Mouse (Mus musculus) c-Kit-positive CD71-positive TER-119-negative erythroid progenitor cells, embryonic 14.5 days (primary cell): Measurements from ENCODE around the gene Maea.
"Not testable (repeated sequence)": the region's sequence is repeated elsewhere in the genome, so short reads cannot be mapped to it uniquely, and the experiment has no call there.

Experiments
- DNase-seq: peaks from one replicate; pipeline ENCODE4 v3.0.0-alpha.2; 2013; ENCODE audit warnings: low read depth

Maea gene

DNA sequence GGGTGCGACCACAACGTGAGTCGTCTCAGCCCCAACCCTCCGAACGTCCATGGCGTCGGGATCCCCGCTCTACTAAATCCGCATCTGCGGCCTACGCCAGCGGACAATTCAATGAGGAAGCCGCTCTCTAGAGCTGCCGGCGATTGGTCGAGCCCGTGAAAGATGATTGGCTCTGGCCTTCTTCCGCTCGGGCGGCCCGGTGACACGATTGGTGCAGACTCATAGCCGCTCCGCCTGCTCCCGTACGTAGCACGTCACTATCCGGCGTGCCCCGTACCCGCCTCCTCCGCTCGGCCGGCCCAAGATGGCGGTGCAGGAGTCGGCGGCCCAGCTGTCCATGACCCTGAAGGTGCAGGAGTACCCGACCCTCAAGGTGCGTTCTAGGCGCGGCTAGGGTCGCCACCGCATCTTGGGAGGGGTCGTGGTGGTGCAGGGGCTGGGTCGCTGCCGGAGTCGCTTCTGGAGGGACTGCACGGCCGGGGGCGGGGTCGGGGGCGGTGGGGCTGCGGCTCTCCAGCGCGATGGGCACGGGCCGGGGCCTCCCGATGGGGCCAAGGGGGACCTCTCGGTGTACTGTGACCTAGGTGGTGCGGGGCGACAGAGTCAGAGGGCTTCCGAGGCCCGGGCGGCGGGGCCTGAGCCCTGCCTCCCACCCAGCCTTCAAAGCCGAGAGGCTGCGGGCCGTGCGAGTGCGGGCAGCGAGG, at the start of gene Maea:
TSS of gene Maea (plus strand) at position 237 of the 704 bp plus-strand sequence.
- DNase-seq = peak; percentile 88

- no peak for DNase-seq
These were observed 41.4 kb upstream of the Maea start for GRCm38 (mm10) chr5:33293796-33294430.

GRCm38 (mm10) chr5:33297164-33297563, 38.1 kb upstream of the Maea start:
- no peak for DNase-seq

- no peak for DNase-seq
These were observed 33.5 kb upstream of the Maea start for GRCm38 (mm10) chr5:33301801-33302200.

DNA sequence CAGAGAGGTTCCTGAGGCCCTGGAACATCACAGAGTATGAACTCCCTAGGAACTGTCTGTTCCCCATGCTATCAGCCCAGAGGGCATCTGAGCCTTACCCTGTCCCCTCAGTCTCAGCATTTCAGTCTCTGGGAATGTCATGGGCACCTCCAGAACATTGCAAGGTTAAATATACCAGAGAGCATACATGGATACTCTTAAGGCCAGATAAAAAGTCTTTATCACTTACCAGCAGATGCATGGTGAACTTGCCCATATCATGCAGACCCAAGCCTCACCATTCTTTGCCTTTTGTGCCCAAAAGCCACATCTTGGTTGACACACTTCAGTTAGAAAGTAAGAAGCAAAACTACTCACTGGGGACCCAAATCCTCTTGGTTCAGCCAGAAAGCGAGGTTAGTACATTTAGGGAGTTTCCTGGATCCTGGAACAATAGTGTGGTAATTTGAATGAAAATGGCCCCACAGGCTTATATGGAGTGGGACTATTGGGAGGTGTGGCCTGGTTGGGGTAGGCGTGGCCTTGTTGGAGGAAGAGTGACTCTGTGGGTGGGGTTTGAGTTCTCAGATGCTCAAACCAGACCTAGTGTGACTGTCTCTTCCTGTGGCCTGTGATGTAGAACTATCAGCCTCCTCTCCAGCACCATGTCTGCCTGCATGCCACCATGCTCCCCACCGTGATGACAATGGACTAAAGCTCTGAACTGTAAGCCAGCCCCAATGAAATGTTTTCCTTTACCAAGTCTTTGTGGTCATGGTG, 24.4 kb upstream of the Maea start:
- DNase-seq = peak; percentile 34

- no peak for DNase-seq
These were observed 23.1 kb upstream of the Maea start for GRCm38 (mm10) chr5:33312192-33312591.

- DNase-seq = no peak
These were observed 10.8 kb upstream of the Maea start for GRCm38 (mm10) chr5:33324491-33324890.

GRCm38 (mm10) chr5:33334381-33335272, 682 bp upstream of the Maea start:
- DNase-seq = no peak

GRCm38 (mm10) chr5:33335977-33336360, 660 bp downstream of the Maea start:
- DNase-seq = peak; percentile 33

DNA sequence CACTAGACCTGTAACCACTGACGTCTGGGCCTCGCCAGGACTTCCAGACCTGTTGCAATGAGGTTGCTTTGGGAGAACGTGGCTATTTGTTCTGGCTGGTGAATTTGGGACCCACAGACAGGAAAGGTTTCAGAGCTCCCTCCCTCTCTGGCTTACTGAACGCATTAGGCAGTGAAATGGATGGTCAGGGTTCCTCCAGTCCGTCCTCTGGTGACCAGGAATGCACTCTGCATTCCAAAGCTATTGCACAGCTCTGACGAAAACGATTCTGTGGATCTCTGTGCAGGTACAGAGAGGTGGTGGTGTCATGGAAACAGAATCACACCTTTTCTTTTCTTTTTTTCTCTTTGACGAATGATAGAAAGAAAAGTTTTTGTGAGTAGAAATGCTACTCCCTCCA, 1.9 kb downstream of the Maea start:
- DNase-seq = no peak

GRCm38 (mm10) chr5:33341165-33341564, 5.9 kb downstream of the Maea start:
- DNase-seq = no peak

DNA sequence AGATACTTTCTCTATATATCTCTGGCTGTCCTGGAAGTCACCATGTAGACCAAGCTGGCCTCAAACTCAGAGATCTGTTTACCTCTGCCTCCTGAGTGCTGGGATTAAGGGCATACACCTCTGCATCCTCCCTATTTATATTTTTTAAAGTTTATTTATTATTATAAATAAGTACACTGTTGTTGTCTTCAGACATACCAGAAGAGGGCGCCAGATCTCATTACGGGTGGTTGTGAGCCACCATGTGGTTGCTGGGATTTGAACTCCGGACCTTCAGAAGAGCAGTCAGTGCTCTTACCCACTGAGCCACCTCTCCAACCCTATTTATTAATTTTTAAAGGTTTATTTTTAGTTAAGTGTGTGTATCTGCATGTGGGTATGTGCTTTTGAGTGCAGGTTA, 6.9 kb downstream of the Maea start:
- not testable (repeated sequence) for DNase-seq

GRCm38 (mm10) chr5:33342821-33343220, 7.5 kb downstream of the Maea start:
- no peak for DNase-seq

- no peak for DNase-seq
These were observed 8.3 kb downstream of the Maea start for GRCm38 (mm10) chr5:33343571-33343970.

- DNase-seq = peak; percentile 30
These were observed 8.8 kb downstream of the Maea start for GRCm38 (mm10) chr5:33344070-33344469.

DNA sequence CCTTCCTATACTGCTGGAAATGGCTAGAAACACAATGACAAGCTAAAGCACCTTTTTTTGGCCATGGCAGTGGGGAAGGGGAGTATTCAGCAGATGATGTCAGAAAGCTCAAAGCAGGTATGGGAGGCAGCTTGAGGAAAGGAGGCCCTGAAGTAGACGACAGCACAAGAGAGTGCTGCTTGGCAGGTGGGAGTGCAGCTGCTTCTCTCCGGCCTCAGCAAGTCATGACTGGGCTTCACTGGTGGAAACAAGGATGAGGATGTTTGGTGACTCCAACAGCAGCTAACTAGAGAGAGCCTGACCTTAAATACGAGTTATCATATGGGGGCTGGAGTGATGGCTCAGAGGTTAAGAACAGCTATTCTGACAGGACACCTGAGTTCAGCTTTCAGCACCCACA, 12.3 kb downstream of the Maea start:
- no peak for DNase-seq

DNA sequence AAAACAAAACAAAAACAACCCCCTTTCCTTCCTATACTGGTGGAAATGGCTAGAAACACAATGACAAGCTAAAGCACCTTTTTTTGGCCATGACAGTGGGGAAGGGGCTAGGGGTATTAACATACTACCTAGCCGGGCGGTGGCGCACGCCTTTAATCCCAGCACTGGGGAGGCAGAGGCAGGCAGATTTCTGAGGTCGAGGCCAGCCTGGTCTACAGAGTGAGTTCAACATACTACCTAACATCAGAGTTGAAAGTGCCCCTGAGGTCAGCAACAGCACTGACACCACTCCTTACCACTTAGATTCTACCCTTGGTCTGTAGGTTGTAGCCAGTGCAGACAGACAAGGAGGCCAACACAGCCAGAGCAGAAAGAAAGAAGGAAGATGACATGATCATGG, 13.9 kb downstream of the Maea start:
- no peak for DNase-seq

DNA sequence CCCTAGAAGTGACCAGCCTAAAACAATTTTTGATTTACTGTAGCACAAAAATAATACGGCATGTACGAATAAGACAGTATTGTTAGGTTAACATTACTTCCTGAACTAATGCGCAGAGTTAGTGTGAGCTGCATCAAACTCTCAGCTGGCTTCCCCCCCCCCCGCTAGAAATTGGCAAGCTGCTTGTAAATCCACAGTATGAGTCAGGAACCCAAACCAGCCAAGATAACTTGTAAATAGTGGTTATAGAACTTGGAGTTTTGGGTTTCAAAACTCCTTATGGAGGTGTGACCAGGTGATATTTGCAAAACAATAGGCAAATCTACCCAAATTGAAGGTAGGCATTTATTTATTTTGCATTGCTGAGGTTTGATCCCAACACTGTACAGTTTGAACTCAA, 14.4 kb downstream of the Maea start:
- DNase-seq = no peak

GRCm38 (mm10) chr5:33351556-33352272, 16.4 kb downstream of the Maea start:
- DNase-seq = no peak

DNA sequence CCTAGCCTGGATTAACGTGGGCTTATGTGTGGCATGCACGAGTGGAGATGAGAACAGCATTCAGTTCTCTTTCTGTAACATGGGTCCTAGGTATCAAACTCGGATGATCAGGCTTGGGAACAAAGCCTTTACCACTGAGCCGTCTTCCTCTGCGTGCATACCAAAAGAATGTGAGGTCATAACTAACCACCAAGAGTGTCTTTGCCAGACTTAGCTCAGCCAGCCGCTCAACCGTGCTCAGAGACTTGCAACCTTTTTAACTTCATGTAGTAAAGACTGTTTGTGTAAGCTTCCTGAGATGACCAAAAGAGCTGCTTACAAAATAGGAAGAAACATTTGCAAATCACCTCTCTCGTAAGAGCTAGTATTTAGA, 16.9 kb downstream of the Maea start:
- no peak for DNase-seq

GRCm38 (mm10) chr5:33353011-33353410, 17.7 kb downstream of the Maea start:
- DNase-seq = no peak

DNA sequence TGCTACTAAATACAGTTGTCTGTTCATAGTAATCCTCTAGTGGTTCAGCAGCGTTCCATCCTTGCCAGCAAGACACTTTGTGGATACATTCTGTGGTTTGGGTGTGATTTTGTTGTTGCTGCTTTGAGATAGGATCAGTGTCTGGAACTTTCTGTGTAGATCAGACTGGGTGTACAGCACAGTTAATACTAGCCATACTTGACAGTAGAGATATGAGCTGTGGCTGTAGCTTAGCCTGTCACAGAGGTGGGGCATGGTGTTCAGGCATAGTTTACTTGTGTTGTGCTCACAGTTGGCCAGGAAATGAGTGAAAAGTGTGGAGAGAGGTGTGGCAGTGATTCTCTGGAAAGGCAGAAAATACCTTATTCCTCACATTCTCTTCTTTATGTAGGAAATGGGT, 22.2 kb downstream of the Maea start:
- DNase-seq = no peak
